Mouse (Mus musculus) spleen, postnatal 14 days (tissue): ENCODE measurements around the gene Mapk11.

ENCODE experiments used
- DNase-seq, 2 experiments: peaks; one replicate each; pipeline ENCODE4 v3.0.0; 2021 to 2022; ENCODE audit warnings: low spot score in 2 of 2

Gene Mapk11

GRCm38 (mm10) chr15:89141443-89141842 lies 8.0 kb downstream of the Mapk11 start:
- DNase-seq = no peak

GRCm38 (mm10) chr15:89140659-89141252 lies 8.7 kb downstream of the Mapk11 start, which contains the start of gene Mapk12:
Gene Mapk12, minus strand, starts transcription at chr15:89140703.
- DNase-seq = no peak

- DNase-seq = no peak
Measured at GRCm38 (mm10) chr15:89140048-89140658, 9.3 kb downstream of the Mapk11 start.

GRCm38 (mm10) chr15:89138531-89138930 lies 10.9 kb downstream of the Mapk11 start:
- no peak for DNase-seq

GRCm38 (mm10) chr15:89138046-89138405 lies 11.4 kb downstream of the Mapk11 start:
- no peak for DNase-seq

GRCm38 (mm10) chr15:89137378-89138045 lies 11.9 kb downstream of the Mapk11 start:
- no peak for DNase-seq

GRCm38 (mm10) chr15:89136461-89137155 lies 12.8 kb downstream of the Mapk11 start:
- no peak for DNase-seq

- DNase-seq = peak in 1 of 2 experiments; percentile 46
Measured at GRCm38 (mm10) chr15:89131316-89131715, 18.1 kb downstream of the Mapk11 start.

GRCm38 (mm10) chr15:89130245-89130644 lies 19.2 kb downstream of the Mapk11 start:
- DNase-seq = no peak

- peak; percentile 68 to 78 for DNase-seq
Measured at GRCm38 (mm10) chr15:89128382-89129350, 20.8 kb downstream of the Mapk11 start, which contains the start of gene Hdac10. Gene Hdac10, minus strand, starts transcription at chr15:89128700.

- DNase-seq = no peak
Measured at GRCm38 (mm10) chr15:89127364-89127940, 22.0 kb downstream of the Mapk11 start.

- DNase-seq = no peak
Measured at GRCm38 (mm10) chr15:89126622-89127021, 22.8 kb downstream of the Mapk11 start.

GRCm38 (mm10) chr15:89125351-89125750 lies 24.1 kb downstream of the Mapk11 start:
- no peak for DNase-seq

- DNase-seq = no peak
Measured at GRCm38 (mm10) chr15:89124312-89124711, 25.1 kb downstream of the Mapk11 start.

GRCm38 (mm10) chr15:89123595-89123994 lies 25.8 kb downstream of the Mapk11 start:
- DNase-seq = no peak

- peak; percentile 88 to 96 for DNase-seq
Measured at GRCm38 (mm10) chr15:89122649-89123366, 26.6 kb downstream of the Mapk11 start, which contains the start of gene Tubgcp6. Gene Tubgcp6, minus strand, starts transcription at chr15:89123112.

- DNase-seq = no peak
Measured at GRCm38 (mm10) chr15:89118007-89118406, 31.4 kb downstream of the Mapk11 start.

- no peak for DNase-seq
Measured at GRCm38 (mm10) chr15:89110147-89110546, 39.3 kb downstream of the Mapk11 start.

GRCm38 (mm10) chr15:89106976-89107375 lies 42.5 kb downstream of the Mapk11 start:
- no peak for DNase-seq

GRCm38 (mm10) chr15:89106073-89106472 lies 43.4 kb downstream of the Mapk11 start:
- DNase-seq = no peak
